Mouse (Mus musculus): ENCODE measurements around the gene Gm2042.
A peak's percentile ranks its signal among the peaks of the same experiment; 100 is the strongest.
"Not testable (repeated sequence)": the region's sequence is repeated elsewhere in the genome, so short reads cannot be mapped to it uniquely, and the experiment has no call there.

Gene Gm2042

DNA sequence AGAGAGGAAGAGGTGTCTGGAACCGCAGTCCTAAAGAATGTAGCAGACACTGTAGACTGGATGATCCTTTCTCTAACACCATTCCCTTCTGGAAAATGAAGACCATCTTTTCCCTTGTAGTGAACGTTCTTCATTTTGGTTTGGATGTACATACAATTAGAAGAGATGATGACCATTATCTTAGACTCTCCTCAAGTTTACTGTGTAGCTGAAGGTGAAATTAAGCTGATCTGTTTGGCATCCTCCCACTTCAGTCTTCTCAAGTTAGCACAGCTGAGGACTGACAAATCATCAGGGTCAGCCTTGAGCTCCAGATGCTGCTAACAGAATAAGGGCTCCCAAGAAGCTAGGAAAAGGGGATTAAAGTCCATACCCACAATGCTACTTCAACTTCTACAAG lies at the start of gene Gm2042:
Gene Gm2042, plus strand, starts transcription at position 301 of the 400 bp plus-strand sequence.
- DNase-seq (ENCODE audit: inconsistent ontology term): not testable (repeated sequence)

DNA sequence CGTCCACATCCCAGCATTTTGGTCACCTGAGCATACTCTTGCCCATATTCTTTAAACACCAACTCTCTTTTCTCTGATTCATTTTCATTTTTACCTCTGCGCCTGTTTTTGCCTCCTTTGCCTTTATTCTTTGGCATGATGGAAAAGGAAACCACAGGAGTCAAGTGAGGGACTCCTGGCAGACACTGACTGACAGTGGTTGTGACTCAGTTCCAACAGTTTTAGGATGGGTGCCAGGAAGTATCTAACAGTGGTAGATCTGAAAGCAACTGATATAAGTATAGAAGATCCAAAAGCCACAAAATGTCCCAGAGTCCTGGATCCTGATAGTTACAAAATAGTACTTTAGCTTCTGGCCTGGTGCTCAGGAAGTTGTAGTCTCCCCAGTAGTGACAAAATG lies 34.2 kb upstream of the Gm2042 start, which contains the start of gene Gm2035:
Gene Gm2035, minus strand, starts transcription at position 137 of the 400 bp plus-strand sequence.
- not testable (repeated sequence) for DNase-seq (ENCODE audit: inconsistent ontology term)

DNA sequence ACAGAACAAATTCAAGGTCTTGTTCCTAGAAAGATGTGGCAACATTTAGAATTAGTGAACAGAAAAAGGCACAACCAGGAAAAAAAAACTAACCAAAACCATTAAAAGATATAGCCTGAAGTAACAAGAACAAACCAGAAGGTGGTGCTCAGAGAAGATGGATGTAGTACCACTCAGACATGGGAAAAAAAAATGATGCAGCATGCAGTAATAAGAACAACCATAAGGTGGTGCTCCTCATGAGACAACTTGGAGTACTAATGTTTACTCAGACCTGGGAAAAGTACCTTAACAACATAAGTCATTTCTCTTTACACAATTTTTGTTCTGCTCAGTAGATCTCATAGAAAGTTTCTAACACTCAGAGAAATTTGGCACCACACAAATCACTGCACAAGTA lies 30.1 kb downstream of the Gm2042 start:
- DNase-seq (ENCODE audit: inconsistent ontology term): peak; percentile 0

DNA sequence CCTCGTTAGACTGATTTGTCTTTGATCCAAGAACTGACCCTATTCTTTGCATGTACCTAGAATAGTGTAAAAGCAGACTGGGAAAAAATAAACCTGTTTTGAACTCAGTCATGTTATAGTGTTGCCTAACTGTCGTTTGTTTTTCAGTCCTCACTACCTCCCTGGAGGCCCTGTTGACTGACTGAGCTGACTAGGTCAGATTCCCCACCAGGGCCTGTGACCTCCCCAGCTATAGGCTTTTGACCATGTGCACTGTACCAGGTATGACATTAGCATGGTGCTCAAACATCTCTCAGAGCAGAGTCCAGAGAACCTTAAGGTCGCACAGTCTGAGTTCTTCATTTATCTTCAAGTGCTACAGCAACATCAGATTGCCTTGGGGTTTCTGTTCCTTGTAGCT lies 50.2 kb downstream of the Gm2042 start:
- DNase-seq (ENCODE audit: inconsistent ontology term): not testable (repeated sequence)

Measured in Muller cell, postnatal 12 days (primary cell).